Mouse (Mus musculus): ENCODE measurements around the gene Park7.

Park7 gene

GRCm38 (mm10) chr4:150914290-150914733, at the start of gene Park7, which contains the start of gene Tnfrsf9:
Gene Park7, minus strand, starts transcription at chr4:150914437.
Gene Tnfrsf9, plus strand, starts transcription at chr4:150914562.
- peak; percentile 97 to 98 for DNase-seq (ENCODE audit: low spot score in 2 of 2)

GRCm38 (mm10) chr4:150963711-150964110, 49.5 kb upstream of the Park7 start:
- DNase-seq (ENCODE audit: low spot score in 2 of 2), result no peak

- no peak for DNase-seq (ENCODE audit: low spot score in 2 of 2)
These were observed 48.0 kb upstream of the Park7 start for GRCm38 (mm10) chr4:150962231-150962630.

- no peak for DNase-seq (ENCODE audit: low spot score in 2 of 2)
These were observed 44.3 kb upstream of the Park7 start for GRCm38 (mm10) chr4:150958536-150958935.

GRCm38 (mm10) chr4:150957106-150957458, 42.8 kb upstream of the Park7 start:
- DNase-seq (ENCODE audit: low spot score in 2 of 2), result no peak

- DNase-seq (ENCODE audit: low spot score in 2 of 2), result peak in 1 of 2 experiments; percentile 40
These were observed 42.3 kb upstream of the Park7 start for GRCm38 (mm10) chr4:150956369-150957105.

GRCm38 (mm10) chr4:150950972-150951371, 36.7 kb upstream of the Park7 start:
- DNase-seq (ENCODE audit: low spot score in 2 of 2), result no peak

GRCm38 (mm10) chr4:150944707-150945106, 30.5 kb upstream of the Park7 start:
- DNase-seq (ENCODE audit: low spot score in 2 of 2), result no peak

- DNase-seq (ENCODE audit: low spot score in 2 of 2), result no peak
These were observed 25.9 kb upstream of the Park7 start for GRCm38 (mm10) chr4:150939991-150940651.

- no peak for DNase-seq (ENCODE audit: low spot score in 2 of 2)
These were observed 23.8 kb upstream of the Park7 start for GRCm38 (mm10) chr4:150938063-150938452.

GRCm38 (mm10) chr4:150937293-150938062, 23.2 kb upstream of the Park7 start:
- DNase-seq (ENCODE audit: low spot score in 2 of 2), result peak; percentile 61 to 74

GRCm38 (mm10) chr4:150933503-150933902, 19.3 kb upstream of the Park7 start:
- DNase-seq (ENCODE audit: low spot score in 2 of 2), result no peak

GRCm38 (mm10) chr4:150927789-150928188, 13.6 kb upstream of the Park7 start:
- no peak for DNase-seq (ENCODE audit: low spot score in 2 of 2)

GRCm38 (mm10) chr4:150926924-150927705, 12.9 kb upstream of the Park7 start:
- no peak for DNase-seq (ENCODE audit: low spot score in 2 of 2)

- DNase-seq (ENCODE audit: low spot score in 2 of 2), result no peak
These were observed 11.7 kb upstream of the Park7 start for GRCm38 (mm10) chr4:150925923-150926322.

- no peak for DNase-seq (ENCODE audit: low spot score in 2 of 2)
These were observed 10.7 kb upstream of the Park7 start for GRCm38 (mm10) chr4:150924936-150925335.

- DNase-seq (ENCODE audit: low spot score in 2 of 2), result no peak
These were observed 10.1 kb upstream of the Park7 start for GRCm38 (mm10) chr4:150924308-150924707.

GRCm38 (mm10) chr4:150921206-150921605, 7.0 kb upstream of the Park7 start:
- no peak for DNase-seq (ENCODE audit: low spot score in 2 of 2)

- no peak for DNase-seq (ENCODE audit: low spot score in 2 of 2)
These were observed 3.2 kb upstream of the Park7 start for GRCm38 (mm10) chr4:150917336-150918027.

- DNase-seq (ENCODE audit: low spot score in 2 of 2), result no peak
These were observed 1.1 kb upstream of the Park7 start for GRCm38 (mm10) chr4:150915181-150915906.

All from right cerebral cortex, postnatal 10 days (tissue).